Mouse (Mus musculus) inflammation-experienced regulatory T-cells, adult 6 months (primary cell): ENCODE results near the gene Abhd14b. TPM values are rescaled to one million over a fixed set of nuclear protein-coding genes. Genes with fewer than 3 reads are reported as not detected.
"Not testable (repeated sequence)": the region's sequence is repeated elsewhere in the genome, so short reads cannot be mapped to it uniquely, and the experiment has no call there.

Experiments used
- ATAC-seq: one replicate; pipeline ENCODE4 v1.8.0; 2017
- polyA plus RNA-seq, 3 experiments: library from polyadenylated mRNA; unstranded; fragments of 100-300 nt; shearing (Covaris generic); gene quantifications; one replicate each; pipeline ENCODE4 v1.2.1; 2017

The Abhd14b gene
- polyA plus RNA-seq, 3 experiments from 2014 or later, result 6.3 to 17.6 (median 12.6) TPM

GRCm38 (mm10) chr9:106477649-106478048 is 30.4 kb downstream of the Abhd14b start:
- no peak for ATAC-seq

- ATAC-seq, result no peak
Observed at GRCm38 (mm10) chr9:106478101-106478500, 30.8 kb downstream of the Abhd14b start.

GRCm38 (mm10) chr9:106480541-106480940 is 33.3 kb downstream of the Abhd14b start:
- ATAC-seq, result no peak

- no peak for ATAC-seq
Observed at GRCm38 (mm10) chr9:106481075-106481474, 33.8 kb downstream of the Abhd14b start.

GRCm38 (mm10) chr9:106481676-106482075 is 34.4 kb downstream of the Abhd14b start:
- ATAC-seq, result no peak

- ATAC-seq, result no peak
Observed at GRCm38 (mm10) chr9:106482578-106483115, 35.4 kb downstream of the Abhd14b start.

- ATAC-seq, result no peak
Observed at GRCm38 (mm10) chr9:106483136-106483535, 35.9 kb downstream of the Abhd14b start.

GRCm38 (mm10) chr9:106483606-106484005 is 36.3 kb downstream of the Abhd14b start:
- ATAC-seq, result no peak

GRCm38 (mm10) chr9:106485076-106485475 is 37.8 kb downstream of the Abhd14b start:
- no peak for ATAC-seq

- ATAC-seq, result not testable (repeated sequence)
Observed at GRCm38 (mm10) chr9:106487602-106488001, 40.3 kb downstream of the Abhd14b start.

- no peak for ATAC-seq
Observed at GRCm38 (mm10) chr9:106499667-106500066, 52.4 kb downstream of the Abhd14b start, which contains the start of gene Iqcf1. Gene Iqcf1, plus strand, starts transcription at chr9:106499967.

GRCm38 (mm10) chr9:106501846-106502245 is 54.6 kb downstream of the Abhd14b start:
- ATAC-seq, result no peak

Other genes starting within 250 kb of the Abhd14b start
- gene Ppm1m, start 247.7 kb upstream of the Abhd14b start, polyA plus RNA-seq, result 10 to 100 TPM; 11.2 to 27.9 (median 20.4) TPM
- 100 to 1,000 TPM; 126 to 140 (median 135) TPM for gene Twf2, start 244.4 kb upstream of the Abhd14b start, polyA plus RNA-seq
- gene Tlr9, start 224.9 kb upstream of the Abhd14b start, polyA plus RNA-seq, result under 1 TPM in 1 of 3 experiments, not detected in 2; 0.14 TPM
- 10 to 100 TPM; 40.5 to 69.7 (median 54.7) TPM for gene Alas1, start 198.8 kb upstream of the Abhd14b start, polyA plus RNA-seq
- 10 to 100 TPM in 1 of 3 experiments, 1 to 10 TPM in 2; 3.6 to 21.4 (median 4.8) TPM for gene Poc1a, start 166.4 kb upstream of the Abhd14b start, polyA plus RNA-seq
- gene Dusp7, start 78.8 kb upstream of the Abhd14b start, polyA plus RNA-seq, result 10 to 100 TPM; 20.2 to 22.2 (median 21.4) TPM
- gene Rpl29, start 18.0 kb upstream of the Abhd14b start, polyA plus RNA-seq, result 1,000 to 10,000 TPM; 1,038 to 1,832 (median 1,102) TPM
- gene Acy1, start 9.1 kb upstream of the Abhd14b start, polyA plus RNA-seq, result 10 to 100 TPM in 1 of 3 experiments, 1 to 10 TPM in 2; 8.9 to 14.6 (median 9.4) TPM
- 10 to 100 TPM in 2 of 3 experiments, 1 to 10 TPM in 1; 8.1 to 14.9 (median 14.4) TPM for gene Abhd14a, start 219 bp downstream of the Abhd14b start, polyA plus RNA-seq
- gene Pcbp4, start 5.8 kb downstream of the Abhd14b start, polyA plus RNA-seq, result 1 to 10 TPM; 4.1 to 5.0 (median 4.4) TPM
- gene Gpr62, start 18.5 kb downstream of the Abhd14b start, polyA plus RNA-seq, result not detected
- gene Rrp9, start 28.5 kb downstream of the Abhd14b start, polyA plus RNA-seq, result 10 to 100 TPM; 21.5 to 34.6 (median 29.4) TPM
- 10 to 100 TPM; 32.4 to 68.7 (median 54.1) TPM for gene Parp3, start 29.5 kb downstream of the Abhd14b start, polyA plus RNA-seq
- gene Iqcf1, start 52.5 kb downstream of the Abhd14b start, polyA plus RNA-seq, result not detected
- gene Iqcf5, start 67.1 kb downstream of the Abhd14b start, polyA plus RNA-seq, result not detected
- gene Iqcf3, start 114.2 kb downstream of the Abhd14b start, polyA plus RNA-seq, result not detected
- not detected for gene Iqcf4, start 123.5 kb downstream of the Abhd14b start, polyA plus RNA-seq
- gene Iqcf6, start 179.1 kb downstream of the Abhd14b start, polyA plus RNA-seq, result not detected
- not detected for gene Grm2, start 208.6 kb downstream of the Abhd14b start, polyA plus RNA-seq
- gene Tex264, start 238.5 kb downstream of the Abhd14b start, polyA plus RNA-seq, result 10 to 100 TPM; 23.1 to 36.9 (median 34.4) TPM